Mouse (Mus musculus): ENCODE data around the gene Nme7. TPM values are rescaled to one million over a fixed set of nuclear protein-coding genes. Genes with fewer than 3 reads are reported as not detected.
A peak's percentile ranks its signal among the peaks of the same experiment; 100 is the strongest.

Gene Nme7
- total RNA-seq (2021): 1 to 10 TPM; 5.8 to 6.2 TPM

- intact Hi-C loops (cut with DNase I): no loop called here
- no peak for DNase-seq
Measured at GRCm38 (mm10) chr1:164303821-164304220, at the start of gene Nme7. TSS of gene Nme7 (plus strand) at chr1:164304121.

GRCm38 (mm10) chr1:164254836-164255235 is 49.1 kb upstream of the Nme7 start:
- intact Hi-C loops (cut with DNase I): no loop called here
- no peak for DNase-seq

- DNase-seq: no peak
- intact Hi-C loops (cut with DNase I): no loop called here
Measured at GRCm38 (mm10) chr1:164260171-164261028, 43.5 kb upstream of the Nme7 start.

DNA sequence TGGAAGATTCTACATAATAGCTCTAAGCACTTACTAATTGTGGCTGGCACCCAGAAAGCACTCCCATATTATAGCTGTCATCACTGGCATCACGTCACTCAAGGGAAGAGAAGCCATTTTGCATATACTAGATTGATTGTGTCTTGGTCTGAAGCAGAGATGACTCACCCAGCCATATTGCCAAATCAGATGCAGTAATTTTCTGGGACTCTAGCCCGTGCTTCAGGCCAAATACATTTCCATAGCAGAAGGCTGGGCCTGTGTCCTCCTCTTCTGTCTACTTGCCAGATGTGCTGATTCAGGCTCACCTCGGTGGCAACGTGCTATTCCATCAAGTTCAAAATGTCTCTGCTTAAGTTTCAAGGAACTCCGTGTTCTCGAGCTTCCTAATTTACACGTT is 42.4 kb upstream of the Nme7 start:
- intact Hi-C loops (cut with DNase I): no loop called here
- peak; percentile 44 to 47 for DNase-seq

- no peak for DNase-seq
- intact Hi-C loops (cut with DNase I): no loop called here
Measured at GRCm38 (mm10) chr1:164270941-164271340, 33.0 kb upstream of the Nme7 start.

DNA sequence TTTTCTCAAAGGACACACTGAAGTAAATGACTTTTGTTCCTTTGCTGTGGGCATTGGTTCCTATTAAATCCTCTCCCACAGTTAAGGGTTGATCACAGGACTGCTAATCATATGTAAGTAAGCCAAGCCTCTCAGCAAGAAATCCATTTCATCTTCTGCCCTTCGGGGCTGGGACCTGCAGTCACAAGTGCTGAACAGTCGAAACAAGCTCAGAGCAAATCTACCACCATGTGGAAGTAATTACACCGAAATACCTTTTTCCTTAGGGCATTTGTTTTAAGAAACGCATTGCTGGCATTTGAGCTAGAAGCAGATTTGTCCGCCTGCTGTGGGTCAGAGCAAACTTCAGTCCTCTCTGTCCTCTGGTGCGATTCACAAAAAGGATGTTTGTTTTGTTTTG is 30.3 kb upstream of the Nme7 start:
- no peak for DNase-seq
- intact Hi-C loops (cut with DNase I): no loop called here

DNA sequence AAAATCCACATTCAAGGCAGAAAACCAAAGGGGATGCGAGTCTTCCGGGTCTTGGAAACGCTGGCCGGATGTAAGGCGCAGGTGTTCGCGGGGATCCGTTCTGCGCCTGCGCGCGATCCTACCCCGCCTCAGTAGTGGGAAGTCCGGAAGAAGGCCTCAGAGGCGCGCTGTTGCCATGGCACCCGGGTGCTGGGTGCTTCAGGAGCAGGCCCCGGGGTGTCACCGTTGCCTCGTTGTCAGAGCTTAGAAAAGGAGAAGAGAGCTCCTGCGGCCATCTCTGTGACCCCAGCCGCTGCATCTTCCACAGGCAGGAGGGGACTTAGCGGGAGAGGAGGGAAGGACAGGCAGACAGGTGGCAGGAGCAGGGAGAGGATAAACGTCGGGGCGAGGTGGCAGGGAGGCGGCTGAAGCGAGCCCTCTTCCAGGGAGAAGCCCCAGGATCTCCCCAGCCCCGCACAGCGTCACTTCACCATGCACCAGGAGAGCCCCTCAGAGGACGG is 28.4 kb upstream of the Nme7 start, which contains the start of gene Ccdc181:
TSS of gene Ccdc181 (plus strand) at position 131 of the 500 bp plus-strand sequence.
- intact Hi-C loops (cut with DNase I): no loop called here
- DNase-seq: peak; percentile 92 to 93

- DNase-seq: no peak
- intact Hi-C loops (cut with DNase I): no loop called here
Measured at GRCm38 (mm10) chr1:164276552-164276951, 27.4 kb upstream of the Nme7 start.

DNA sequence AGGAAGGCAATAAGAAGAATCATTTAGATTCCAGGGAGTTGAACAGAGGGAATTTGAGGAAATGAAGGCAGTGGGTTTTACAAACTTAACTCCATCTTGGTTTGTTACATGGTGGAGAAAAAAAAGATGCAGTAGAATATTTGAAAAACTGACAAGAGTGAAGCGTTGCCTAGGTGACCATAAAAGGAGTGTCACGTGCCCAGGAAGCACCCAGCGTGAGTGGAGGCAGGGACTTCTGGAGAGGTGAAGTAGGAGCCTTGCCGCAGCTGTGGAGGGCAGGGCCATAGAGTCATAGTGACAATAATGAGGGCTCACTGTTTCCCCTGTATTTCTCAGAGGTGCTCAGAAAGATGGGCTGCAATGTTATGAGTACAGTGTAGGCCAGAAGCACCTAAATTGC is 24.6 kb upstream of the Nme7 start:
- intact Hi-C loops (cut with DNase I): no loop called here
- no peak for DNase-seq

DNA sequence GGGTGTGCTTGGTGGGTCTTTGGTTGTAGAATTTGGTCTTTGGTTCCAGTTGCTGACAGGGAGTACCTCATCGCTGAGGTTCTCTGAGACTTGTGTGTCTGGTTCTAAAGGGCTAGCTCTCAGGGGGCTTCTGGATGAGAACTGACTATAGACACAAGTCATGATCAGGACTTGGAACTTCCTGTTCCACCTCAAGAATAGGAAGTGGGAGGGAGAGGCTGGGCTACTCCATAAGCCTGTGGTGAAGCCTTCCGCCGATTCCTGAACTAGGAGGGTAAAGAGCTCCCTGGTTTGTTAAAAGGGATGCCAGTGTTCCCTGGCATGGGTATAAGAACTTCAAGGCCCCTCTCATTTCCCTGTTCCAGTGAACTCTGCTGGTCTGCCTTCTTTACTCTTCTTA is 19.9 kb upstream of the Nme7 start:
- intact Hi-C loops (cut with DNase I): no loop called here
- no peak for DNase-seq

DNA sequence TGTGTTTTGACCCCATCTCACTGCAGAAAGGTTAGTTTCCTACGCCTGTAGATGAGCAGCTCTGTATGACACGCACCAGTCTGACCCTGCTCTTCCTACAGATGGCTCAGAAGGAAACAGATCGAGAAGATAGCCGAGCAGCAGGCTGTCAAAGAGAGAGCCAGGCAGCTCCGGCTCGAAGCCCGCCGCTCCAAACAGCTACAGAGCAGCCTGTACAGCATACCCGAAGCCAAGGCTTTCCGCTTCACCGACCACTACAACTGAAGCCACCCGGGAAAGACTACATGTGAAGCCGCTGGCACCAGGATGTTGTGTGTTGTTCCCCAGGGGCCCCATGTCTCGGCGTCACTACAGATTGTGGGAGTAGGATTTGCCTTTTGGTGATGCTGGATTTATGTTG is 16.5 kb upstream of the Nme7 start:
- DNase-seq: no peak
- intact Hi-C loops (cut with DNase I): no loop called here

DNA sequence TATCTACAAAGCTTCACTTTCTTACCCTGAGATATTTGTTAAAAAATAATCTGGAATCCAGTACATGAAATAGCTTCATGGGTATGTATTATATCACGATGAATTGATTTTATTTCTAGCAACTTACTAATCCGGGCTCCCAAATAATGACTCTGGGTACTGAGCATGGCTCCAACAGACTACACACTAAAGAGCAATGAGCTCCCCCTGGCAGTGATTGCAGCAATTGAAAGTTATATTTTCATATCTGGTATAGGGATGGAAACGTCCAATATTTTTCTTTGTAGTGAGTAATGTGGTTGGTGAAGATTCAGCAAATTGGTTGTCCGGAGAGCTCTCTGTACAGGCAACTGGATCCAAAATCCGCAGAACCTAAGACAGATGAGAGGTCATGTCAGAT is 11.9 kb upstream of the Nme7 start:
- no peak for DNase-seq
- intact Hi-C loops (cut with DNase I): no loop called here

GRCm38 (mm10) chr1:164294071-164294470 is 9.8 kb upstream of the Nme7 start:
- no peak for DNase-seq
- intact Hi-C loops (cut with DNase I): no loop called here

DNA sequence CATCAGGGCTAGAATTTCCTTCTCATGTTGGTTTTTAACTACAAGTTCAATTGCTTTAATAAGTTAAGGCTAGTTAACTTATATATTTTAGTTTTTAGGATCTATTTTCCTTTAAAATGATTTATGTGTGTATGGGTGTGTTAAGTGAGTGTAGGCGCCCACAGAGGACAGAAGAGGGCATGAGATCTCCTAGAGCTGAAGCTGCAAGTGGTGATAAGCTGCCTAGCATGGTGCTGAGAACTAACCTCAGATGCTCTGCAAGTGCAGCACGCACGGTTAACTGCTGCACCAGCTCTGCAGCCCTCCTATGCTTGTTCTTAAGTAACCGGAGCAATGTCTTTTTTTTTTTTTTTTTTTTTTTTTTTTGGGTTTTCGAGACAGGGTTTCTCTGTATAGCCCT is 7.4 kb upstream of the Nme7 start:
- DNase-seq: no peak
- intact Hi-C loops (cut with DNase I): no loop called here

GRCm38 (mm10) chr1:164301949-164302348 is 2.0 kb upstream of the Nme7 start:
- intact Hi-C loops (cut with DNase I): no loop called here
- DNase-seq: no peak

- intact Hi-C loops (cut with DNase I): loop anchor here (5.0 kb wide), 1 partner anchor 60 kb away; the partner anchor contains the start of gene Slc19a2
- peak; percentile 97 to 98 for DNase-seq
Measured at GRCm38 (mm10) chr1:164307124-164307751, 3.3 kb downstream of the Nme7 start, which contains the start of gene Blzf1. TSS of gene Blzf1 (minus strand) at chr1:164307489.

- no peak for DNase-seq
- intact Hi-C loops (cut with DNase I): loop anchor here (5.0 kb wide), 1 partner anchor 61 kb away; the partner anchor contains the start of gene Slc19a2
Measured at GRCm38 (mm10) chr1:164307922-164308321, 4.0 kb downstream of the Nme7 start.

DNA sequence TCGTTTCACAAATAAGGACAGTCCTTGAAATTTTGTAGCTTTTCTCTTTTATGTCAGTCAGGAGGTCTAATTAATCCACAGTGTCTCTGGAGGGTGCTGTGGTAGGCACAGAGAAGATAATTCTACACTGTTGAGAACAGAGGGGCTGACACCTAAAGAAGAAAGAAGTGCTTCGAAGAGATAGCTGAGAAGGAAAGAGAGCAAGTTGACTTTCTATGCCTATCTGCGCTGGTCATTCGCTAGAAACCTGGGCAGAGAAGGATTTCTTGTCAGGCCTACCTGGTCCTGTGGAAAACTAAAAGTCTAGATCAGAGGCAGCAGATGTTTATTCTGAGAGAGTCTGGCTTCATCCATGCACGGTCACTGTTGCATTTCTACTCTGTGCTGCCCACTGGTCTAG is 10.2 kb downstream of the Nme7 start:
- intact Hi-C loops (cut with DNase I): no loop called here
- no peak for DNase-seq

GRCm38 (mm10) chr1:164315266-164315665 is 11.3 kb downstream of the Nme7 start:
- peak in 1 of 2 experiments; percentile 46 for DNase-seq
- intact Hi-C loops (cut with DNase I): no loop called here

DNA sequence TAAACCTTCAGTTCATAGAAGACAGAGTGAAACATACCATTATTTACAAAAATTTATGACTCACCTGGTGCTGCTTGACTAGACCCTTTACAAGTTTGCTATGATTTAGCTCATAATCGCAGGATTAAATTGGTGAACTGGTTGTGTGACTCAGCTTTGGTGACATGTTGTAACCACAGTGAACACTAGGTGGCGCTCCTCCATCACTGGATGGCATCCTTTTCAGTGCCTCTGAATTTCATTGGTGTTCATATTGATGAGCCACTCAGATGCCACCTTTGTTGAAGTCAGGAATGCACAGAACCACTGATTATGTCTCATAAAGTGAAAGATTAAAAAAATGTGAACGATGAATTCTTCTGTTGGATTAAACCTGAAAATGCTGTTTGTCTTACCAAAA is 12.8 kb downstream of the Nme7 start:
- DNase-seq: peak; percentile 69 to 88
- intact Hi-C loops (cut with DNase I): loop anchor here (1.0 to 2.0 kb wide), 2 partner anchors 588 to 804 kb away; no protein-coding TSS in a partner anchor

DNA sequence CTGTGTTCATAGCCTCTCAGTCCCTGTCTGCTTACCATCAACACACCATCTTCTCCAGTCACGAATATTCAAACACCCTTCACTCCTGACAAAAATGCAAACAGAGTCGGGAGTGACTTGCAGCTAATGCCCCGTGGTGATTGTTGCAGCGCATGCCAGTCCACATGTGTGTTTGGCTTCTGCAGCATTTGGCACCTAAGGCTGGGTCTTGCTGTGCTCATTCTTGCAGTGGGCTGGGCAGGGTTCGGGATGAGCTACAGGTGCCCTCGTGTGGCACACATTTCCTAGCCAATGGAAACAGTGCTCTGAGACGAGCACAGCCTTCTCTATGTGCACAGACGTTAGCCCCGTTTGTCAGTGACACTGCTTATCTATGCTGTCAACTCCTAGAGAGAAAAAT is 13.3 kb downstream of the Nme7 start:
- intact Hi-C loops (cut with DNase I): loop anchor here (1.0 to 2.0 kb wide), 2 partner anchors 588 to 803 kb away; no protein-coding TSS in a partner anchor
- DNase-seq: no peak

DNA sequence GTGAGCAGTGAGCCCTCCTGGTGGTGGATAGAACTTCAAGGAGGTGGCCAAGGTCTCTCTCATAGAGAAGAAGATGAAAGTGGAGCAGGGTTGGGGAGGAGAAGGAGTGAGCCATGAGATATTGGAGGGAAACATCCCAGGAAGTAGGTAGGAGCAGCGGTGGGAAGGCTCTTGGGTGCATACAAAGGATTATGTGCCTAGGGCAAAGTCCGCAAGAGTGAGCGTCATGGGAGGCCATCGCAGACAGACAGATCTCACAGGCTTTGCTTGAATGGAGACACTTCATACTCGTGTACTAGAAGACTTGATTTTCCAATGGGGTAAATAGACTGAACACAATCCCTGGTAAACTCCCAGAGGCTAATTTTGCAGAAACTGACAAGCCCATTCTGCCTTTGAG is 14.6 kb downstream of the Nme7 start:
- DNase-seq: no peak
- intact Hi-C loops (cut with DNase I): no loop called here

Data from heart, postnatal 10 days (tissue).